Mouse (Mus musculus): ENCODE results near the gene Ripk1. TPM values are rescaled to one million over a fixed set of nuclear protein-coding genes. Genes with fewer than 3 reads are reported as not detected.
"Not testable (repeated sequence)": the region's sequence is repeated elsewhere in the genome, so short reads cannot be mapped to it uniquely, and the experiment has no call there.

Ripk1 gene
- polyA plus RNA-seq, 1 experiment from 2014 or later = 18.6 TPM

GRCm38 (mm10) chr13:34062466-34062865, 60.3 kb downstream of the Ripk1 start:
- Histone ChIP-seq H3K4me2 (no peak overlapping the region), H3K9me3 (ENCODE audit: control insufficient read depth, low read length) (no peaks in the 10 kb centered on the region), H3K4me1 (replicated peaks; ENCODE audit: control insufficient read depth, insufficient read depth, low read length) (no peaks in the 10 kb centered on the region), H3K27ac (ENCODE audit: low read depth, low read length) (no peak overlapping the region), H3K27me3 (replicated peaks; ENCODE audit: control insufficient read depth, insufficient read depth, low read length) (no peaks in the 10 kb centered on the region), H3K9ac (ENCODE audit: low read depth, low read length) (no peak overlapping the region), H3K36me3 (ENCODE audit: control insufficient read depth, insufficient read depth, low read length) (no peaks in the 10 kb centered on the region), H3K4me3 (ENCODE audit: low read depth, low read length) (no peak overlapping the region)
- DNase-seq (ENCODE audit: low spot score) (no peak), ATAC-seq (replicated peaks; ENCODE audit: low FRiP score) (no peak)
- WGBS = 87% methylated on average over 10 of the region's 10 CpGs

- H3K27ac ChIP-seq (ENCODE audit: low read depth, low read length) = no peak overlapping the region
- no peak overlapping the region for H3K4me2 ChIP-seq
- no peaks in the 10 kb centered on the region for H3K27me3 ChIP-seq (replicated peaks; ENCODE audit: control insufficient read depth, insufficient read depth, low read length)
- WGBS = 68% methylated on average over 1 of the region's 1 CpGs
- H3K9me3 ChIP-seq (ENCODE audit: control insufficient read depth, low read length) = no peaks in the 10 kb centered on the region
- no peak overlapping the region for H3K4me3 ChIP-seq (ENCODE audit: low read depth, low read length)
- no peak overlapping the region for H3K9ac ChIP-seq (ENCODE audit: low read depth, low read length)
- no peaks in the 10 kb centered on the region for H3K36me3 ChIP-seq (ENCODE audit: control insufficient read depth, insufficient read depth, low read length)
- no peak for DNase-seq (ENCODE audit: low spot score)
- H3K4me1 ChIP-seq (replicated peaks; ENCODE audit: control insufficient read depth, insufficient read depth, low read length) = no peaks in the 10 kb centered on the region
- no peak for ATAC-seq (replicated peaks; ENCODE audit: low FRiP score)
These were observed 64.2 kb downstream of the Ripk1 start for GRCm38 (mm10) chr13:34066351-34066750.

GRCm38 (mm10) chr13:34070296-34070695, 68.1 kb downstream of the Ripk1 start:
- H3K4me1 ChIP-seq (replicated peaks; ENCODE audit: control insufficient read depth, insufficient read depth, low read length) = no peaks in the 10 kb centered on the region
- no peak for ATAC-seq (replicated peaks; ENCODE audit: low FRiP score)

GRCm38 (mm10) chr13:34071836-34072235, 69.7 kb downstream of the Ripk1 start:
- Histone ChIP-seq H3K4me2 (no peak overlapping the region), H3K4me1 (replicated peaks; ENCODE audit: control insufficient read depth, insufficient read depth, low read length) (peaks cover 5% of the 10 kb centered on the region), H3K9ac (ENCODE audit: low read depth, low read length) (no peak overlapping the region), H3K27me3 (replicated peaks; ENCODE audit: control insufficient read depth, insufficient read depth, low read length) (no peaks in the 10 kb centered on the region), H3K4me3 (ENCODE audit: low read depth, low read length) (no peak overlapping the region), H3K9me3 (ENCODE audit: control insufficient read depth, low read length) (no peaks in the 10 kb centered on the region), H3K36me3 (ENCODE audit: control insufficient read depth, insufficient read depth, low read length) (no peaks in the 10 kb centered on the region), H3K27ac (ENCODE audit: low read depth, low read length) (no peak overlapping the region)
- 79% methylated on average over 6 of the region's 6 CpGs for WGBS
- DNase-seq (ENCODE audit: low spot score) = no peak
- no peak for ATAC-seq (replicated peaks; ENCODE audit: low FRiP score)

More at GRCm38 (mm10) chr13:34070296-34070695, 68.1 kb downstream of the Ripk1 start:
- no peak for DNase-seq (ENCODE audit: low spot score)
- Histone ChIP-seq H3K27ac (ENCODE audit: low read depth, low read length) (no peak overlapping the region), H3K4me2 (no peak overlapping the region), H3K9me3 (ENCODE audit: control insufficient read depth, low read length) (no peaks in the 10 kb centered on the region), H3K4me3 (ENCODE audit: low read depth, low read length) (no peak overlapping the region), H3K9ac (ENCODE audit: low read depth, low read length) (no peak overlapping the region), H3K27me3 (replicated peaks; ENCODE audit: control insufficient read depth, insufficient read depth, low read length) (no peaks in the 10 kb centered on the region), H3K36me3 (ENCODE audit: control insufficient read depth, insufficient read depth, low read length) (no peaks in the 10 kb centered on the region)
- 60% methylated on average over 4 of the region's 4 CpGs for WGBS

GRCm38 (mm10) chr13:34072847-34073246, 70.7 kb downstream of the Ripk1 start:
- no peak for DNase-seq (ENCODE audit: low spot score)
- H3K27ac ChIP-seq (ENCODE audit: low read depth, low read length) = no peak overlapping the region
- no peaks in the 10 kb centered on the region for H3K27me3 ChIP-seq (replicated peaks; ENCODE audit: control insufficient read depth, insufficient read depth, low read length)
- H3K36me3 ChIP-seq (ENCODE audit: control insufficient read depth, insufficient read depth, low read length) = no peaks in the 10 kb centered on the region
- H3K4me2 ChIP-seq = no peak overlapping the region
- no peak overlapping the region for H3K9ac ChIP-seq (ENCODE audit: low read depth, low read length)
- ATAC-seq (replicated peaks; ENCODE audit: low FRiP score) = no peak
- WGBS = 78% methylated on average over 3 of the region's 3 CpGs
- H3K4me1 ChIP-seq (replicated peaks; ENCODE audit: control insufficient read depth, insufficient read depth, low read length) = peaks cover 10% of the 10 kb centered on the region
- H3K9me3 ChIP-seq (ENCODE audit: control insufficient read depth, low read length) = no peaks in the 10 kb centered on the region
- no peak overlapping the region for H3K4me3 ChIP-seq (ENCODE audit: low read depth, low read length)

GRCm38 (mm10) chr13:34074441-34074840, 72.3 kb downstream of the Ripk1 start:
- H3K4me2 ChIP-seq; DNase-seq (ENCODE audit: low spot score); H3K27ac ChIP-seq (ENCODE audit: low read depth, low read length); H3K36me3 ChIP-seq (ENCODE audit: control insufficient read depth, insufficient read depth, low read length); H3K4me3 ChIP-seq (ENCODE audit: low read depth, low read length); H3K27me3 ChIP-seq (replicated peaks; ENCODE audit: control insufficient read depth, insufficient read depth, low read length); H3K9ac ChIP-seq (ENCODE audit: low read depth, low read length); H3K9me3 ChIP-seq (ENCODE audit: control insufficient read depth, low read length); ATAC-seq (replicated peaks; ENCODE audit: low FRiP score): not testable (repeated sequence)
- 98% methylated on average over 9 of the region's 17 CpGs for WGBS
- peaks cover 14% of the 10 kb centered on the region for H3K4me1 ChIP-seq (replicated peaks; ENCODE audit: control insufficient read depth, insufficient read depth, low read length)

- H3K4me1 ChIP-seq (replicated peaks; ENCODE audit: control insufficient read depth, insufficient read depth, low read length) = peaks cover 14% of the 10 kb centered on the region
- WGBS = 75% methylated on average over 6 of the region's 6 CpGs
- H3K27me3 ChIP-seq (replicated peaks; ENCODE audit: control insufficient read depth, insufficient read depth, low read length); DNase-seq (ENCODE audit: low spot score); ATAC-seq (replicated peaks; ENCODE audit: low FRiP score); H3K9ac ChIP-seq (ENCODE audit: low read depth, low read length); H3K4me3 ChIP-seq (ENCODE audit: low read depth, low read length); H3K4me2 ChIP-seq; H3K27ac ChIP-seq (ENCODE audit: low read depth, low read length); H3K9me3 ChIP-seq (ENCODE audit: control insufficient read depth, low read length); H3K36me3 ChIP-seq (ENCODE audit: control insufficient read depth, insufficient read depth, low read length): not testable (repeated sequence)
These were observed 73.7 kb downstream of the Ripk1 start for GRCm38 (mm10) chr13:34075893-34076292.

GRCm38 (mm10) chr13:34076561-34077491, 74.7 kb downstream of the Ripk1 start:
- DNase-seq (ENCODE audit: low spot score) (peak; percentile 47), ATAC-seq (replicated peaks; ENCODE audit: low FRiP score) (peak; percentile 16; the same call in 1 of the 2 replicates)
- Histone ChIP-seq H3K4me3 (ENCODE audit: low read depth, low read length) (peak overlapping the region; percentile 79), H3K27me3 (replicated peaks; ENCODE audit: control insufficient read depth, insufficient read depth, low read length) (no peaks in the 10 kb centered on the region), H3K27ac (ENCODE audit: low read depth, low read length) (no peak overlapping the region), H3K9me3 (ENCODE audit: control insufficient read depth, low read length) (no peaks in the 10 kb centered on the region), H3K4me1 (replicated peaks; ENCODE audit: control insufficient read depth, insufficient read depth, low read length) (peaks cover 14% of the 10 kb centered on the region), H3K9ac (ENCODE audit: low read depth, low read length) (peak overlapping the region; percentile 77; the same call in 1 of the 2 replicates), H3K4me2 (peak overlapping the region; percentile 99), H3K36me3 (ENCODE audit: control insufficient read depth, insufficient read depth, low read length) (no peaks in the 10 kb centered on the region)
- 43% methylated on average over 20 of the region's 20 CpGs for WGBS

All from liver, embryonic 11.5 days (tissue).